Mouse (Mus musculus) olfactory bulb, adult 2 months (tissue): ENCODE measurements around the gene Tubg1. TPM values are rescaled to one million over a fixed set of nuclear protein-coding genes. Genes with fewer than 3 reads are reported as not detected.
"Not testable (repeated sequence)": the region's sequence is repeated elsewhere in the genome, so short reads cannot be mapped to it uniquely, and the experiment has no call there.

ENCODE experiments used
- H3K27ac ChIP-seq: fragments of 200-500 bp; 2 replicates; pipeline ENCODE4 v1.5.1; 2012; ENCODE audit warnings: low read depth, low read length; ENCODE audit not compliant: insufficient read depth
- H3K4me1 ChIP-seq: fragments of 200-500 bp; 2 replicates; pipeline ENCODE4 v1.6.1; 2012; ENCODE audit warnings: low read length; ENCODE audit not compliant: control insufficient read depth, insufficient read depth
- H3K4me3 ChIP-seq: fragments of 200-500 bp; 2 replicates; pipeline ENCODE4 v1.5.1; 2012; ENCODE audit warnings: mild to moderate bottlenecking, low read depth, low read length, moderate library complexity; ENCODE audit not compliant: insufficient read depth
- CTCF ChIP-seq: fragments of 200-500 bp; IDR thresholded peaks from 2 replicates; pipeline ENCODE4 v1.5.1; 2012; ENCODE audit warnings: low read depth, mild to moderate bottlenecking, low read length, moderate library complexity; ENCODE audit not compliant: insufficient read depth
- POLR2A ChIP-seq: fragments of 200-500 bp; IDR thresholded peaks from 2 replicates; pipeline ENCODE4 v1.6.1; 2012; ENCODE audit warnings: mild to moderate bottlenecking, low read depth, low read length, moderate library complexity; ENCODE audit not compliant: insufficient read depth
- WGBS: fragments of 180-500 bp; shearing (Covaris S2); methylation state at CpG from one replicate; pipeline ENCODE4 v1.1.7; 2018; 5-methylcytosine and 5-hydroxymethylcytosine counted together
- polyA plus RNA-seq: library from polyadenylated mRNA; stranded (reverse); fragments of >200 nt; gene quantifications from 2 replicates; pipeline ENCODE4 v1.2.4, GENCODE M21; 2012; ENCODE audit warnings: low replicate concordance; ENCODE audit not compliant: missing spikeins, insufficient read depth, insufficient read length

Gene Tubg1
- polyA plus RNA-seq, 1 experiment = not detected

- WGBS = 43% methylated on average over 4 of the region's 4 CpGs
- Histone ChIP-seq H3K4me3 (0 out of 2 replicates have a peak overlapping the region, but pooled peaks have one; percentile 14), H3K27ac (no peak overlapping the region), H3K4me1 (peaks cover 23% of the 10 kb centered on the region)
- TF ChIP-seq CTCF (no peak), POLR2A (no peak)
Observed at GRCm38 (mm10) chr11:101118105-101118504, 1.6 kb upstream of the Tubg1 start.

- no peak for TF ChIP-seq POLR2A
- peak; percentile 20; the same call in 1 of the 2 replicates for TF ChIP-seq CTCF
- WGBS = under 1% methylated on average over 38 of the region's 39 CpGs
- Histone ChIP-seq H3K27ac (peak overlapping the region; percentile 56), H3K4me1 (peaks cover 20% of the 10 kb centered on the region), H3K4me3 (peak overlapping the region; percentile 69)
Observed at GRCm38 (mm10) chr11:101119131-101119760, 492 bp upstream of the Tubg1 start.

GRCm38 (mm10) chr11:101120545-101121188, 929 bp downstream of the Tubg1 start:
- Histone ChIP-seq H3K4me1 (peaks cover 16% of the 10 kb centered on the region), H3K27ac (peak overlapping the region; percentile 68; the same call in 1 of the 2 replicates), H3K4me3 (peak overlapping the region; percentile 76)
- TF ChIP-seq POLR2A (no peak), CTCF (no peak)
- 15% methylated on average over 19 of the region's 19 CpGs for WGBS

GRCm38 (mm10) chr11:101124494-101124893, 4.8 kb downstream of the Tubg1 start:
- H3K4me1 ChIP-seq, H3K27ac ChIP-seq, H3K4me3 ChIP-seq: not testable (repeated sequence)
- WGBS = 94% methylated on average over 8 of the region's 8 CpGs

- H3K4me1 ChIP-seq = not testable (repeated sequence)
- 96% methylated on average over 9 of the region's 9 CpGs for WGBS
Observed at GRCm38 (mm10) chr11:101125008-101125407, 5.3 kb downstream of the Tubg1 start.

GRCm38 (mm10) chr11:101127075-101127474, 7.3 kb downstream of the Tubg1 start:
- 100% methylated on average over 1 of the region's 1 CpGs for WGBS
- Histone ChIP-seq H3K4me3 (no peak overlapping the region), H3K4me1 (peaks cover 7% of the 10 kb centered on the region), H3K27ac (no peak overlapping the region)
- TF ChIP-seq CTCF (no peak), POLR2A (no peak)

More at GRCm38 (mm10) chr11:101125008-101125407, 5.3 kb downstream of the Tubg1 start:
- not testable (repeated sequence) for H3K27ac ChIP-seq, H3K4me3 ChIP-seq

- H3K4me1 ChIP-seq = peaks cover 7% of the 10 kb centered on the region
- no peak for TF ChIP-seq CTCF
- no peak for TF ChIP-seq POLR2A
- H3K4me3 ChIP-seq = no peak overlapping the region
- 84% methylated on average over 11 of the region's 11 CpGs for WGBS
- no peak overlapping the region for H3K27ac ChIP-seq
Observed at GRCm38 (mm10) chr11:101128996-101129577, 9.3 kb downstream of the Tubg1 start.

GRCm38 (mm10) chr11:101130056-101130756, 10.5 kb downstream of the Tubg1 start:
- Histone ChIP-seq H3K27ac (no peak overlapping the region), H3K4me3 (no peak overlapping the region), H3K4me1 (peaks cover 7% of the 10 kb centered on the region)
- WGBS = 46% methylated on average over 18 of the region's 18 CpGs
- no peak for TF ChIP-seq CTCF
- no peak for TF ChIP-seq POLR2A

GRCm38 (mm10) chr11:101131187-101131586, 11.4 kb downstream of the Tubg1 start:
- Histone ChIP-seq H3K4me3 (no peak overlapping the region), H3K27ac (no peak overlapping the region), H3K4me1 (peaks cover 7% of the 10 kb centered on the region)
- WGBS = 85% methylated on average over 2 of the region's 2 CpGs
- TF ChIP-seq POLR2A = no peak
- TF ChIP-seq CTCF = no peak
